Mouse (Mus musculus) midbrain, postnatal 0 days (tissue): ENCODE results near the gene Pde1c. TPM values are rescaled to one million over a fixed set of nuclear protein-coding genes. Genes with fewer than 3 reads are reported as not detected.

Experiments used
- ATAC-seq: fragments of 200-750 bp; cut with Nextera tagmentation; 2 replicates; pipeline ENCODE4 v1.8.0; 2017; ENCODE audit warnings: moderate number of reproducible peaks, mild to moderate bottlenecking, moderate TSS enrichment, moderate library complexity; ENCODE audit not compliant: low FRiP score
- DNase-seq: peaks from one replicate; pipeline ENCODE4 v3.0.0-alpha.2; 2015; ENCODE audit warnings: low spot score
- H3K27ac ChIP-seq: fragments of 300-500 bp; sonication (generic); 2 replicates; pipeline ENCODE4 v1.5.1; 2014; ENCODE audit warnings: low read depth, mild to moderate bottlenecking, low read length, mixed read lengths
- H3K27me3 ChIP-seq: fragments of 300-500 bp; sonication (generic); 2 replicates; pipeline ENCODE4 v1.6.1; 2014; ENCODE audit warnings: low read length, control low read depth, mixed read lengths; ENCODE audit not compliant: insufficient read depth
- H3K36me3 ChIP-seq: fragments of 300-500 bp; sonication (generic); 2 replicates; pipeline ENCODE4 v1.6.1; 2014; ENCODE audit warnings: low read length, control low read depth, mixed read lengths; ENCODE audit not compliant: insufficient read depth
- H3K4me1 ChIP-seq: fragments of 300-500 bp; sonication (generic); 2 replicates; pipeline ENCODE4 v1.6.1; 2014; ENCODE audit warnings: mild to moderate bottlenecking, control low read depth, antibody characterized with exemption, low read length, mixed read lengths; ENCODE audit not compliant: insufficient read depth
- H3K4me2 ChIP-seq: fragments of 300-500 bp; sonication (generic); 2 replicates; pipeline ENCODE4 v1.6.1; 2014; ENCODE audit warnings: low read depth, mild to moderate bottlenecking, low read length, mixed read lengths; ENCODE audit not compliant: poor library complexity, severe bottlenecking
- H3K4me3 ChIP-seq: fragments of 300-500 bp; sonication (generic); 2 replicates; pipeline ENCODE4 v1.5.1; 2014; ENCODE audit warnings: low read depth, mild to moderate bottlenecking, low read length, moderate library complexity
- H3K9ac ChIP-seq: fragments of 300-500 bp; sonication (generic); replicated peaks from 2 replicates; pipeline ENCODE4 v1.6.1; 2014; ENCODE audit warnings: mild to moderate bottlenecking, low read length, moderate library complexity, mixed read lengths; ENCODE audit not compliant: poor library complexity, severe bottlenecking
- H3K9me3 ChIP-seq: fragments of 300-500 bp; sonication (generic); 2 replicates; pipeline ENCODE4 v1.6.1; 2016; ENCODE audit warnings: low read length, control low read depth
- CTCF ChIP-seq: IDR thresholded peaks from 2 replicates; pipeline ENCODE4 v1.5.1; 2016; ENCODE audit warnings: antibody characterized with exemption, mild to moderate bottlenecking
- WGBS: fragments of 180-500 bp; shearing (Covaris S2); extraction: QIAGEN DNeasy Blood & Tissue Kit; methylation state at CpG from one replicate; pipeline ENCODE4 v1.1.7; 2014; 5-methylcytosine and 5-hydroxymethylcytosine counted together
- polyA plus RNA-seq: library from polyadenylated mRNA; unstranded; fragments of >200 nt; fragmentation: Nextera tagmentation; extraction: Ambion mirVana; gene quantifications from 2 replicates; pipeline ENCODE4 v1.2.1, GENCODE M21; 2015
- total RNA-seq: library from RNA; depleted of rRNA; stranded (reverse); fragments of >200 nt; gene quantifications from 2 replicates; pipeline ENCODE4 v1.2.3, GENCODE M21; 2014

The Pde1c gene
- total and polyA plus RNA-seq, 2 experiments from 2014 or later: 4.7 to 17.1 TPM

GRCm38 (mm10) chr6:56485078-56485477, 83.8 kb downstream of the Pde1c start:
- DNase-seq: no peak
- no peaks in the 10 kb centered on the region for H3K36me3 ChIP-seq

DNA sequence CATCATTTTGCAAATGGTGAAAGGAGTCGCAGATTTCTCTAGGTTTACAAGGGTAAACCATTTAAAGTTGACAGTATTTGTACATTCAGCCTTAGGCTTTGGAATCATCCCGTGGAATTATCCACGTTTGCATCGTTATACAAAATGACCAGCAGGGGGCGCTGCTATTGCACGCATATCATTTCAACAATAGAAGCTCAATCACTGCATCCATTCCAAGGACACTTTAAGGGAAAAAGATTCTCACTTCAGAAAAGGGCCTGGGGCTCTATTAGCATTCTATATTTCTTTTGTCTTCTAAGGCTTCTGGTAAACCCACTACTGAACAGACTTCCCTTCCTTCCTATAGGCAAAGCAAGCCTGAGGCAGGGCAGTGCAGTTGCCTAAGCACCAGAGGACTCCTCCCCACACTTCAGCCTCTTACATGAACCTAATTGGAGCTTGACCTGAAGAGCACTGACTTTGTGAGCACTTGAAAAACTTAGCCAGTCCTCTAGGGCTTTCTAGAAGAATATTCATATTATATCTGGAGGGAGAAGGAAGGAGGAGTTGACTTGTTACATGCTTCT, 87.9 kb downstream of the Pde1c start:
- Histone ChIP-seq H3K4me1 (no peaks in the 10 kb centered on the region), H3K27me3 (no peaks in the 10 kb centered on the region), H3K9ac (no peak overlapping the region), H3K4me2 (no peak overlapping the region), H3K9me3 (no peaks in the 10 kb centered on the region), H3K4me3 (no peak overlapping the region), H3K36me3 (no peaks in the 10 kb centered on the region), H3K27ac (no peak overlapping the region)
- WGBS: 1% methylated on average over 6 of the region's 6 CpGs
- ATAC-seq (peak; percentile 51), DNase-seq (peak; percentile 83)
- peak; percentile 95 for TF ChIP-seq CTCF

More at GRCm38 (mm10) chr6:56485078-56485477, 83.8 kb downstream of the Pde1c start:
- no peaks in the 10 kb centered on the region for H3K27me3 ChIP-seq
- no peaks in the 10 kb centered on the region for H3K9me3 ChIP-seq
- no peak overlapping the region for H3K27ac ChIP-seq
- H3K4me3 ChIP-seq: no peak overlapping the region
- WGBS: 72% methylated on average over 3 of the region's 3 CpGs
- TF ChIP-seq CTCF: no peak
- no peak overlapping the region for H3K9ac ChIP-seq
- H3K4me1 ChIP-seq: no peaks in the 10 kb centered on the region
- H3K4me2 ChIP-seq: no peak overlapping the region
- no peak for ATAC-seq

GRCm38 (mm10) chr6:56476581-56476980, 92.3 kb downstream of the Pde1c start:
- no peak overlapping the region for H3K27ac ChIP-seq
- H3K4me3 ChIP-seq: no peak overlapping the region
- ATAC-seq (peak; percentile 83), DNase-seq (peak; percentile 83)
- H3K9ac ChIP-seq: no peak overlapping the region
- no peaks in the 10 kb centered on the region for H3K36me3 ChIP-seq
- no peaks in the 10 kb centered on the region for H3K9me3 ChIP-seq
- H3K27me3 ChIP-seq: no peaks in the 10 kb centered on the region
- no peaks in the 10 kb centered on the region for H3K4me1 ChIP-seq
- 28% methylated on average over 6 of the region's 6 CpGs for WGBS
- peak; percentile 90 for TF ChIP-seq CTCF
- no peak overlapping the region for H3K4me2 ChIP-seq

DNA sequence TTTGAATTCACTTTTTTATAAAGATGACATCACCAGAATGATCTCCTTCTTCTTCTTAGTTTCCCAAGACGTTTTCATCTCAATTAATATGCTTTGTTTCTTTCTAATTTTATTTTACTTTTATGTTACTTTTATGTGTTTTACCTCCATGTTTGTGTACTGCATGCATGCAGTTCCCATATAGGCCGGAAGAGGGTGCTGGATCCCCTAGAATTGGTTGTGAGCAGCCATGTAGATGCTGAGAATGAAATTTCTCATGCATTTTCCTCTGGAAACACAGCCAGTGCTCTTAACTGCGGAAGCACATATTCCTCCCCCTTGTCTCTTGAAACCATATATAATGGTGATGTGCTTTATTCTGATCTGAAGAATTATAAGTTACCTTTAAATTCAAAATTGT, 110.8 kb downstream of the Pde1c start:
- no peaks in the 10 kb centered on the region for H3K4me1 ChIP-seq
- no peak overlapping the region for H3K27ac ChIP-seq
- H3K4me2 ChIP-seq: no peak overlapping the region
- peak; percentile 61 for TF ChIP-seq CTCF
- no peak overlapping the region for H3K9ac ChIP-seq
- DNase-seq (no peak), ATAC-seq (no peak)
- H3K4me3 ChIP-seq: no peak overlapping the region
- H3K27me3 ChIP-seq: no peaks in the 10 kb centered on the region
- WGBS: 59% methylated on average over 3 of the region's 3 CpGs
- H3K9me3 ChIP-seq: no peaks in the 10 kb centered on the region
- no peaks in the 10 kb centered on the region for H3K36me3 ChIP-seq

- WGBS: 33% methylated on average over 2 of the region's 2 CpGs
- H3K27me3 ChIP-seq: no peaks in the 10 kb centered on the region
- H3K27ac ChIP-seq: no peak overlapping the region
- TF ChIP-seq CTCF: peak; percentile 67
- H3K4me3 ChIP-seq: no peak overlapping the region
- no peak overlapping the region for H3K9ac ChIP-seq
- DNase-seq: peak; percentile 50
- no peak for ATAC-seq
- no peak overlapping the region for H3K4me2 ChIP-seq
- H3K4me1 ChIP-seq: no peaks in the 10 kb centered on the region
- no peaks in the 10 kb centered on the region for H3K9me3 ChIP-seq
- no peaks in the 10 kb centered on the region for H3K36me3 ChIP-seq
These were observed 121.0 kb downstream of the Pde1c start for GRCm38 (mm10) chr6:56447917-56448316.

- Histone ChIP-seq H3K9me3 (no peaks in the 10 kb centered on the region), H3K36me3 (no peaks in the 10 kb centered on the region), H3K4me1 (no peaks in the 10 kb centered on the region), H3K27ac (no peak overlapping the region), H3K9ac (no peak overlapping the region), H3K27me3 (no peaks in the 10 kb centered on the region), H3K4me3 (no peak overlapping the region), H3K4me2 (no peak overlapping the region)
- TF ChIP-seq CTCF: no peak
- 76% methylated on average over 4 of the region's 4 CpGs for WGBS
- ATAC-seq (no peak), DNase-seq (no peak)
These were observed 127.4 kb downstream of the Pde1c start for GRCm38 (mm10) chr6:56441501-56441900.
